Mouse (Mus musculus): ENCODE data around the gene Klhl3. TPM values are rescaled to one million over a fixed set of nuclear protein-coding genes. Genes with fewer than 3 reads are reported as not detected.

Gene Klhl3
- 1.1 and 1.4 TPM in 2 replicates for polyA plus RNA-seq (2015; fragmentation: Nextera tagmentation; extraction: Ambion mirVana)

GRCm38 (mm10) chr13:58113061-58113900 lies at the start of gene Klhl3:
Gene Klhl3, minus strand, starts transcription at chr13:58113592.
- no peak for ATAC-seq (ENCODE audit: insufficient read depth)
- WGBS (ENCODE audit: insufficient replicate concordance): 2% methylated on average over 35 of the region's 35 CpGs
- peaks cover 58% of the 10 kb centered on the region for H3K27me3 ChIP-seq
- H3K27ac ChIP-seq (replicated peaks): no peak within 1 kb of the TSS
- H3K4me2 ChIP-seq: peak within 1 kb of the TSS; percentile 66
- no peaks in the 10 kb centered on the region for H3K36me3 ChIP-seq (replicated peaks)
- H3K9ac ChIP-seq: peak within 1 kb of the TSS; percentile 18; the same call in 1 of the 2 replicates
- peak within 1 kb of the TSS; percentile 52 for H3K4me3 ChIP-seq (replicated peaks)
- H3K9me3 ChIP-seq (replicated peaks): no peaks in the 10 kb centered on the region
- H3K4me1 ChIP-seq (replicated peaks): peaks cover 9% of the 10 kb centered on the region

GRCm38 (mm10) chr13:58160761-58161160 lies 47.4 kb upstream of the Klhl3 start:
- H3K36me3 ChIP-seq (replicated peaks): peaks cover 30% of the 10 kb centered on the region
- H3K27me3 ChIP-seq: no peaks in the 10 kb centered on the region
- H3K9ac ChIP-seq: no peak overlapping the region
- H3K9me3 ChIP-seq (replicated peaks): no peaks in the 10 kb centered on the region
- H3K27ac ChIP-seq (replicated peaks): no peak overlapping the region
- no peak overlapping the region for H3K4me2 ChIP-seq
- ATAC-seq (ENCODE audit: insufficient read depth): no peak
- WGBS (ENCODE audit: insufficient replicate concordance): 85% methylated on average over 15 of the region's 15 CpGs
- no peak overlapping the region for H3K4me3 ChIP-seq (replicated peaks)
- peaks cover 21% of the 10 kb centered on the region for H3K4me1 ChIP-seq (replicated peaks)

- Histone ChIP-seq H3K27ac (replicated peaks) (peak overlapping the region; percentile 81), H3K27me3 (no peaks in the 10 kb centered on the region), H3K9me3 (replicated peaks) (no peaks in the 10 kb centered on the region; the same call in 1 of the 2 replicates), H3K4me2 (peak overlapping the region; percentile 98), H3K9ac (peak overlapping the region; percentile 76), H3K4me1 (replicated peaks) (peaks cover 21% of the 10 kb centered on the region), H3K36me3 (replicated peaks) (peaks cover 23% of the 10 kb centered on the region), H3K4me3 (replicated peaks) (peak overlapping the region; percentile 87)
- 3% methylated on average over 16 of the region's 16 CpGs for WGBS (ENCODE audit: insufficient replicate concordance)
- peak; percentile 68 for ATAC-seq (ENCODE audit: insufficient read depth)
Measured at GRCm38 (mm10) chr13:58158099-58158912, 44.9 kb upstream of the Klhl3 start.

- ATAC-seq (ENCODE audit: insufficient read depth): peak; percentile 83
Measured at GRCm38 (mm10) chr13:58157447-58158098, 44.2 kb upstream of the Klhl3 start, which contains the start of gene Idnk. Gene Idnk, plus strand, starts transcription at chr13:58157649.

GRCm38 (mm10) chr13:58157036-58157435 lies 43.6 kb upstream of the Klhl3 start:
- H3K4me3 ChIP-seq (replicated peaks): peak overlapping the region; percentile 87
- peak overlapping the region; percentile 98 for H3K4me2 ChIP-seq
- H3K9ac ChIP-seq: peak overlapping the region; percentile 76
- H3K27me3 ChIP-seq: 0 out of 2 replicates have a peak, but pooled peaks cover under 1% of the 10 kb centered on the region
- H3K9me3 ChIP-seq (replicated peaks): no peaks in the 10 kb centered on the region; the same call in 1 of the 2 replicates
- ATAC-seq (ENCODE audit: insufficient read depth): peak; percentile 22
- peak overlapping the region; percentile 81; the same call in 1 of the 2 replicates for H3K27ac ChIP-seq (replicated peaks)
- peaks cover 21% of the 10 kb centered on the region for H3K4me1 ChIP-seq (replicated peaks)
- WGBS (ENCODE audit: insufficient replicate concordance): 10% methylated on average over 8 of the region's 8 CpGs
- H3K36me3 ChIP-seq (replicated peaks): peaks cover 23% of the 10 kb centered on the region

More at GRCm38 (mm10) chr13:58157447-58158098, 44.2 kb upstream of the Klhl3 start, which contains the start of gene Idnk:
- Histone ChIP-seq H3K36me3 (replicated peaks) (peaks cover 23% of the 10 kb centered on the region), H3K9me3 (replicated peaks) (no peaks in the 10 kb centered on the region; the same call in 1 of the 2 replicates), H3K4me2 (peak within 1 kb of the TSS; percentile 98), H3K4me1 (replicated peaks) (peaks cover 21% of the 10 kb centered on the region), H3K27ac (replicated peaks) (peak within 1 kb of the TSS; percentile 81), H3K27me3 (no peaks in the 10 kb centered on the region), H3K4me3 (replicated peaks) (peak within 1 kb of the TSS; percentile 87), H3K9ac (peak within 1 kb of the TSS; percentile 76)
- under 1% methylated on average over 30 of the region's 30 CpGs for WGBS (ENCODE audit: insufficient replicate concordance)

- no peak overlapping the region for H3K27ac ChIP-seq (replicated peaks)
- WGBS (ENCODE audit: insufficient replicate concordance): 65% methylated on average over 2 of the region's 2 CpGs
- H3K9me3 ChIP-seq (replicated peaks): no peaks in the 10 kb centered on the region; the same call in 1 of the 2 replicates
- no peak for ATAC-seq (ENCODE audit: insufficient read depth)
- peaks cover 9% of the 10 kb centered on the region for H3K27me3 ChIP-seq
- peaks cover 21% of the 10 kb centered on the region for H3K4me1 ChIP-seq (replicated peaks)
- H3K9ac ChIP-seq: no peak overlapping the region
- H3K4me3 ChIP-seq (replicated peaks): no peak overlapping the region
- peaks cover 14% of the 10 kb centered on the region for H3K36me3 ChIP-seq (replicated peaks)
- H3K4me2 ChIP-seq: no peak overlapping the region
Measured at GRCm38 (mm10) chr13:58156031-58156430, 42.6 kb upstream of the Klhl3 start.

- Histone ChIP-seq H3K36me3 (replicated peaks) (no peaks in the 10 kb centered on the region), H3K4me3 (replicated peaks) (no peak overlapping the region), H3K4me2 (no peak overlapping the region), H3K4me1 (replicated peaks) (peaks cover 15% of the 10 kb centered on the region; the same call in 1 of the 2 replicates), H3K27ac (replicated peaks) (no peak overlapping the region), H3K9ac (no peak overlapping the region), H3K9me3 (replicated peaks) (no peaks in the 10 kb centered on the region; the same call in 1 of the 2 replicates), H3K27me3 (peaks cover 26% of the 10 kb centered on the region)
- WGBS (ENCODE audit: insufficient replicate concordance): 55% methylated on average over 11 of the region's 11 CpGs
- no peak for ATAC-seq (ENCODE audit: insufficient read depth)
Measured at GRCm38 (mm10) chr13:58150442-58150841, 37.0 kb upstream of the Klhl3 start.

- Histone ChIP-seq H3K36me3 (replicated peaks) (no peaks in the 10 kb centered on the region), H3K27ac (replicated peaks) (no peak overlapping the region), H3K4me1 (replicated peaks) (peaks cover 15% of the 10 kb centered on the region; the same call in 1 of the 2 replicates), H3K4me3 (replicated peaks) (no peak overlapping the region), H3K9me3 (replicated peaks) (no peaks in the 10 kb centered on the region), H3K4me2 (no peak overlapping the region), H3K9ac (no peak overlapping the region; the same call in 1 of the 2 replicates), H3K27me3 (peaks cover 26% of the 10 kb centered on the region)
- ATAC-seq (ENCODE audit: insufficient read depth): no peak
- WGBS (ENCODE audit: insufficient replicate concordance): 74% methylated on average over 3 of the region's 3 CpGs
Measured at GRCm38 (mm10) chr13:58149629-58150028, 36.2 kb upstream of the Klhl3 start.

GRCm38 (mm10) chr13:58149033-58149558 lies 35.7 kb upstream of the Klhl3 start:
- peak overlapping the region; percentile 44 for H3K9ac ChIP-seq
- no peak overlapping the region for H3K27ac ChIP-seq (replicated peaks)
- peak overlapping the region; percentile 78 for H3K4me2 ChIP-seq
- 41% methylated on average over 5 of the region's 5 CpGs for WGBS (ENCODE audit: insufficient replicate concordance)
- 0 out of 2 replicates have a peak, but pooled peaks have one; percentile 46 for ATAC-seq (ENCODE audit: insufficient read depth)
- no peaks in the 10 kb centered on the region for H3K9me3 ChIP-seq (replicated peaks)
- H3K36me3 ChIP-seq (replicated peaks): no peaks in the 10 kb centered on the region
- peak overlapping the region; percentile 50 for H3K4me3 ChIP-seq (replicated peaks)
- peaks cover 15% of the 10 kb centered on the region; the same call in 1 of the 2 replicates for H3K4me1 ChIP-seq (replicated peaks)
- H3K27me3 ChIP-seq: peaks cover 26% of the 10 kb centered on the region

GRCm38 (mm10) chr13:58148256-58148831 lies 35.0 kb upstream of the Klhl3 start:
- peak overlapping the region; percentile 31 for H3K27ac ChIP-seq (replicated peaks)
- peak; percentile 86 for ATAC-seq (ENCODE audit: insufficient read depth)

More at GRCm38 (mm10) chr13:58148256-58148831, 35.0 kb upstream of the Klhl3 start:
- WGBS (ENCODE audit: insufficient replicate concordance): 3% methylated on average over 17 of the region's 17 CpGs
- no peaks in the 10 kb centered on the region for H3K36me3 ChIP-seq (replicated peaks)
- H3K9me3 ChIP-seq (replicated peaks): no peaks in the 10 kb centered on the region
- peak overlapping the region; percentile 78 for H3K4me2 ChIP-seq
- H3K4me3 ChIP-seq (replicated peaks): peak overlapping the region; percentile 50
- H3K9ac ChIP-seq: peak overlapping the region; percentile 44
- H3K27me3 ChIP-seq: peaks cover 26% of the 10 kb centered on the region
- H3K4me1 ChIP-seq (replicated peaks): peaks cover 15% of the 10 kb centered on the region; the same call in 1 of the 2 replicates

All from liver, embryonic 15.5 days (tissue).